Mouse (Mus musculus): ENCODE data around the gene Ddrgk1. TPM values are rescaled to one million over a fixed set of nuclear protein-coding genes. Genes with fewer than 3 reads are reported as not detected.
A peak's percentile ranks its signal among the peaks of the same experiment; 100 is the strongest.
"Not testable (repeated sequence)": the region's sequence is repeated elsewhere in the genome, so short reads cannot be mapped to it uniquely, and the experiment has no call there.

Ddrgk1 gene
- polyA plus RNA-seq, 1 experiment from 2014 or later, result 62.0 TPM

GRCm38 (mm10) chr2:130681531-130681930 is 17.1 kb upstream of the Ddrgk1 start:
- H3K9me3 ChIP-seq, result no peaks in the 10 kb centered on the region
- H3K4me3 ChIP-seq (replicated peaks), result no peak overlapping the region
- peaks cover 100% of the 10 kb centered on the region for H3K36me3 ChIP-seq
- no peaks in the 10 kb centered on the region for H3K27me3 ChIP-seq
- no peak overlapping the region for H3K9ac ChIP-seq (replicated peaks)
- H3K4me1 ChIP-seq (replicated peaks), result no peaks in the 10 kb centered on the region
- no peak overlapping the region for H3K4me2 ChIP-seq (replicated peaks)
- 84% methylated on average over 3 of the region's 3 CpGs for WGBS
- H3K27ac ChIP-seq, result no peak overlapping the region
- ATAC-seq, result no peak

DNA sequence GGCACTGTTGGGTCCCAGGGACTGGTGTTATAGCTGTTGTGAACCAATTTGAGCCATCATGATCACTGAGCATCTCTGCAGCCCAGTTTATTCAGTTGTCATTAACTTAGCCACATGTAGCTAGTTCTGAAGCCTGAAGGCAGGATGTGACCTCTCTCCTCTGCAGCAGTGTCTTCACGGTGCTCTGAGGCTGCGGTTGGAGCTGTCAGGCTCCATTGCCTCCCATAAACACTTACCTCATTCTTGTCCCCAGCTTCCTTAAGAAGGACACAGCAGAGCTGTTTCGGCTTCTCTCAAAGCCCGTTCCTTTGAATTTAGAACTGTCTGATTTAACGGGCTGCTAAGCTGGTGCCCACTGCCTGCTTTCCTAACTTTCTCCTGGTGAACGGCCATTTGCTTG is 15.4 kb upstream of the Ddrgk1 start:
- no peak overlapping the region for H3K4me2 ChIP-seq (replicated peaks)
- H3K27ac ChIP-seq, result no peak overlapping the region
- H3K4me1 ChIP-seq (replicated peaks), result no peaks in the 10 kb centered on the region
- no peak overlapping the region for H3K9ac ChIP-seq (replicated peaks)
- no peaks in the 10 kb centered on the region for H3K9me3 ChIP-seq
- no peak for ATAC-seq
- peaks cover 100% of the 10 kb centered on the region for H3K36me3 ChIP-seq
- no peak overlapping the region for H3K4me3 ChIP-seq (replicated peaks)
- 92% methylated on average over 6 of the region's 6 CpGs for WGBS
- no peaks in the 10 kb centered on the region for H3K27me3 ChIP-seq

- Histone ChIP-seq H3K36me3 (peaks cover 98% of the 10 kb centered on the region), H3K27me3 (no peaks in the 10 kb centered on the region), H3K27ac (no peak overlapping the region), H3K9me3 (no peaks in the 10 kb centered on the region), H3K9ac (replicated peaks) (no peak overlapping the region), H3K4me2 (replicated peaks) (no peak overlapping the region), H3K4me3 (replicated peaks) (no peak overlapping the region), H3K4me1 (replicated peaks) (no peaks in the 10 kb centered on the region)
- no peak for ATAC-seq
- 96% methylated on average over 12 of the region's 12 CpGs for WGBS
Observed at GRCm38 (mm10) chr2:130679154-130679553, 14.7 kb upstream of the Ddrgk1 start.

DNA sequence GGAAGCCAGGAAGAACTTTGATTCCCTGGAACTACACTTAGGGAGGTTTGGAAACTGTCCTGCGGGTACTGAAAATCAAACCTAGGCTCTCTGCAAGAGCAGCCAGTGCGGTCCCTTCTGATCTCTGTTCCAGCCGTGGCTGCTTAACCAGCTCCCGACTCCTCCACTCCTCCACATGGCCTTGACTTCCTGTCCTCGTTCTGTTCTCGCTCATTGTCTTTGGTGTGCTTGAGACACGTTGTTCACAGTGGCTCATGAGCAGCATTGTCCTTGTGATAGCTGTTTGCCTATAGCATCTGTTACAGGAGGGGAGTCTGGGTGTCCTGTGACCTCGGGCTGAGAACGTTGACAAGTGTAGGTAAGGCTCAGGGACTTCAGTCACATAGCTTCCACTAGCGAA is 12.8 kb upstream of the Ddrgk1 start:
- Histone ChIP-seq H3K9ac (replicated peaks) (no peak overlapping the region), H3K9me3 (no peaks in the 10 kb centered on the region), H3K27ac (no peak overlapping the region), H3K27me3 (no peaks in the 10 kb centered on the region), H3K4me3 (replicated peaks) (no peak overlapping the region), H3K4me2 (replicated peaks) (no peak overlapping the region), H3K4me1 (replicated peaks) (no peaks in the 10 kb centered on the region), H3K36me3 (peaks cover 97% of the 10 kb centered on the region)
- WGBS, result 95% methylated on average over 10 of the region's 10 CpGs
- ATAC-seq, result no peak

GRCm38 (mm10) chr2:130667559-130667958 is 3.1 kb upstream of the Ddrgk1 start, which contains the start of gene Itpa:
TSS of gene Itpa (plus strand) at chr2:130667610.
- peaks cover 13% of the 10 kb centered on the region for H3K36me3 ChIP-seq
- WGBS, result under 1% methylated on average over 31 of the region's 31 CpGs
- H3K27me3 ChIP-seq, result no peaks in the 10 kb centered on the region
- peaks cover 34% of the 10 kb centered on the region for H3K4me1 ChIP-seq (replicated peaks)
- no peaks in the 10 kb centered on the region for H3K9me3 ChIP-seq
- peak within 1 kb of the TSS; percentile 82 for H3K9ac ChIP-seq (replicated peaks)
- peak within 1 kb of the TSS; percentile 91 for H3K27ac ChIP-seq
- peak; percentile 76 for ATAC-seq
- peak within 1 kb of the TSS; percentile 76 for H3K4me3 ChIP-seq (replicated peaks)
- peak within 1 kb of the TSS; percentile 94 for H3K4me2 ChIP-seq (replicated peaks)

GRCm38 (mm10) chr2:130663342-130663741 is 1.1 kb downstream of the Ddrgk1 start:
- Histone ChIP-seq H3K27ac (peak overlapping the region; percentile 98), H3K27me3 (no peaks in the 10 kb centered on the region), H3K4me3 (replicated peaks) (peak overlapping the region; percentile 60), H3K4me2 (replicated peaks) (peak overlapping the region; percentile 73), H3K9ac (replicated peaks) (peak overlapping the region; percentile 81), H3K36me3 (peaks cover 31% of the 10 kb centered on the region), H3K9me3 (no peaks in the 10 kb centered on the region), H3K4me1 (replicated peaks) (peaks cover 29% of the 10 kb centered on the region)
- WGBS, result 87% methylated on average over 11 of the region's 11 CpGs
- ATAC-seq, result no peak

GRCm38 (mm10) chr2:130658530-130658929 is 5.9 kb downstream of the Ddrgk1 start:
- Histone ChIP-seq H3K27ac (no peak overlapping the region), H3K4me1 (replicated peaks) (peaks cover 18% of the 10 kb centered on the region), H3K4me2 (replicated peaks) (no peak overlapping the region), H3K4me3 (replicated peaks) (no peak overlapping the region), H3K9ac (replicated peaks) (no peak overlapping the region), H3K9me3 (no peaks in the 10 kb centered on the region), H3K36me3 (peaks cover 77% of the 10 kb centered on the region), H3K27me3 (no peaks in the 10 kb centered on the region)
- 96% methylated on average over 10 of the region's 10 CpGs for WGBS
- ATAC-seq, result no peak

- H3K4me1 ChIP-seq (replicated peaks), result peaks cover 9% of the 10 kb centered on the region
- H3K27me3 ChIP-seq, result no peaks in the 10 kb centered on the region
- H3K9ac ChIP-seq (replicated peaks), result no peak overlapping the region
- H3K4me3 ChIP-seq (replicated peaks), result no peak overlapping the region
- no peak for ATAC-seq
- H3K4me2 ChIP-seq (replicated peaks), result no peak overlapping the region
- H3K27ac ChIP-seq, result no peak overlapping the region
- 88% methylated on average over 6 of the region's 6 CpGs for WGBS
- peaks cover 87% of the 10 kb centered on the region for H3K36me3 ChIP-seq
- no peaks in the 10 kb centered on the region for H3K9me3 ChIP-seq
Observed at GRCm38 (mm10) chr2:130657541-130657940, 6.9 kb downstream of the Ddrgk1 start.

DNA sequence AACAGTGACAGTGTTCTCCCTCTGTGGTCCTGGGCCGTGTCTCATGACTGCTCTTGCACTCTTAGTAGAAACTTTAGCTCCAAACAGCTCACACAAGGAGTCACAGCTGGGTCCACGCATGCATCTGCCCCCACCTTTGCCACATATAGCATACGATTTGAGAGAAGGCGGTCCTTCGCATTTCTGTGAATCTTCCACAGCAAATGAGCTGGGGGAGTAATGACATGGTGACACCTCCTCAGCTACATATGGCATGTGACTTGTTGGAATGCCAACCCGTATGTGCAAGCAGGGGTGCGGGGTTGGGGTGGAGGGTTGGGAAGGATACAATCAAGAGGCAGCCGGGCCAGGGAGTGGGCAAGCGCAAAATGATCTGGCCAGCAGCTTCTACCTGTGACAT is 7.9 kb downstream of the Ddrgk1 start:
- H3K36me3 ChIP-seq, result peaks cover 81% of the 10 kb centered on the region
- H3K9ac ChIP-seq (replicated peaks), result no peak overlapping the region
- ATAC-seq, result no peak
- no peak overlapping the region for H3K4me3 ChIP-seq (replicated peaks)
- H3K9me3 ChIP-seq, result no peaks in the 10 kb centered on the region
- no peaks in the 10 kb centered on the region for H3K27me3 ChIP-seq
- WGBS, result 91% methylated on average over 9 of the region's 9 CpGs
- no peak overlapping the region for H3K4me2 ChIP-seq (replicated peaks)
- H3K27ac ChIP-seq, result no peak overlapping the region
- no peaks in the 10 kb centered on the region for H3K4me1 ChIP-seq (replicated peaks)

- H3K4me2 ChIP-seq (replicated peaks), result no peak overlapping the region
- 94% methylated on average over 6 of the region's 6 CpGs for WGBS
- H3K27ac ChIP-seq, result no peak overlapping the region
- no peak overlapping the region for H3K4me3 ChIP-seq (replicated peaks)
- no peak overlapping the region for H3K9ac ChIP-seq (replicated peaks)
- no peak for ATAC-seq
- peaks cover 80% of the 10 kb centered on the region for H3K36me3 ChIP-seq
- no peaks in the 10 kb centered on the region for H3K27me3 ChIP-seq
- H3K9me3 ChIP-seq, result no peaks in the 10 kb centered on the region
- no peaks in the 10 kb centered on the region for H3K4me1 ChIP-seq (replicated peaks)
Observed at GRCm38 (mm10) chr2:130655660-130656339, 8.7 kb downstream of the Ddrgk1 start.

DNA sequence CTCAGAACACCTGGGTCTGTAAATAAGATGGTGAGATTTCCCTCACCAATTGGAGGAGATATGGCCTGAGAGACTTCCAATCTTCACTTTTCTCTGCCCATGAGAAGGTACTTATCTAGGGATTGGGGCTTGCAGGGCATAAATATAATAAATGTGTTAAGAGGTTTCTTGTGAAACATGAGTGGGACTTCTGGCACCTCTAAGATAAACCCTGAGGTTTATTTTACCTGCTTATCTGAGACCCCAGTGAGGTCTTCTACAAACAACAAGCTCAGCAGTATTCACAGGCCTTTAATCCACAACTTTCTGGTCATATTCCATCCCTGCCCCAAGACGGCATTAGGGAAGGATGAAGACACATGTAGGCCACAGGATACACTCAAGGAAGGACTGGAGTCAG is 10.7 kb downstream of the Ddrgk1 start:
- no peak for ATAC-seq
- WGBS, result 95% methylated on average over 1 of the region's 1 CpGs
- H3K4me2 ChIP-seq (replicated peaks), result no peak overlapping the region
- H3K27ac ChIP-seq, result no peak overlapping the region
- H3K4me3 ChIP-seq (replicated peaks), result no peak overlapping the region
- peaks cover 84% of the 10 kb centered on the region for H3K36me3 ChIP-seq
- H3K27me3 ChIP-seq, result no peaks in the 10 kb centered on the region
- no peaks in the 10 kb centered on the region for H3K4me1 ChIP-seq (replicated peaks)
- H3K9me3 ChIP-seq, result no peaks in the 10 kb centered on the region
- no peak overlapping the region for H3K9ac ChIP-seq (replicated peaks)

GRCm38 (mm10) chr2:130653303-130653702 is 11.2 kb downstream of the Ddrgk1 start:
- ATAC-seq, result no peak
- no peaks in the 10 kb centered on the region for H3K9me3 ChIP-seq
- no peak overlapping the region for H3K4me2 ChIP-seq (replicated peaks)
- H3K27ac ChIP-seq, result no peak overlapping the region
- H3K27me3 ChIP-seq, result no peaks in the 10 kb centered on the region
- peaks cover 80% of the 10 kb centered on the region for H3K36me3 ChIP-seq
- 94% methylated on average over 2 of the region's 2 CpGs for WGBS
- H3K9ac ChIP-seq (replicated peaks), result no peak overlapping the region
- H3K4me3 ChIP-seq (replicated peaks), result no peak overlapping the region
- H3K4me1 ChIP-seq (replicated peaks), result no peaks in the 10 kb centered on the region

DNA sequence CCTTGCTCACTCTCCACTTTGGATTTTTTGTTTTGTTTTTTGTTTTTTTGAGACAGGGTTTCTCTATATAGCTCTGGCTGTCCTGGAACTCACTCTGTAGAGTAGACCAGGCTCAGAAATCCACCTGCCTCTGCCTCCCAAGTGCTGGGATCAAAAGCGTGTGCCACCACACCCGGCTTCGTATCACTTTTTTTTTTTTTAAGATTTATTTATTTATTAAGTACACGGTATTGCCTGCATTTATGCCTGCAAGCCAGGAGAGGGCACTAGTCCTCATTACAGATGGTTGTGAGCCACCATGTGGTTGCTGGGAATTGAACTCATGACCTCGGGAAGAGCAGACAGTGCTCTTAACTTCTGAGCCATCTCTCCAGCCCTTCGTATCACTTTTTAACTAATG is 15.4 kb downstream of the Ddrgk1 start:
- not testable (repeated sequence) for H3K27ac ChIP-seq; H3K4me2 ChIP-seq (replicated peaks); H3K9ac ChIP-seq (replicated peaks); H3K9me3 ChIP-seq; H3K27me3 ChIP-seq; ATAC-seq; H3K4me3 ChIP-seq (replicated peaks); H3K4me1 ChIP-seq (replicated peaks)
- H3K36me3 ChIP-seq, result peaks cover 39% of the 10 kb centered on the region
- 87% methylated on average over 6 of the region's 6 CpGs for WGBS
